Mouse (Mus musculus) midbrain, embryonic 14.5 days (tissue): ENCODE measurements around the gene Nfix. TPM values are rescaled to one million over a fixed set of nuclear protein-coding genes. Genes with fewer than 3 reads are reported as not detected.

Experiments used
- ATAC-seq: fragments of 200-750 bp; cut with Nextera tagmentation; 2 replicates; pipeline ENCODE4 v1.8.0; 2017; ENCODE audit warnings: moderate number of reproducible peaks, moderate library complexity; ENCODE audit not compliant: low FRiP score, low TSS enrichment
- DNase-seq: peaks from one replicate; pipeline ENCODE4 v3.0.0-alpha.2; 2015
- H3K27ac ChIP-seq: fragments of 300-500 bp; sonication (generic); replicated peaks from 2 replicates; pipeline ENCODE4 v1.5.1; 2014; ENCODE audit warnings: mild to moderate bottlenecking, low read depth, low read length, moderate library complexity
- H3K27me3 ChIP-seq: fragments of 300-500 bp; sonication (generic); 2 replicates; pipeline ENCODE4 v1.6.1; 2014; ENCODE audit warnings: low read length, control low read depth, mixed read lengths; ENCODE audit not compliant: control insufficient read depth, insufficient read depth
- H3K36me3 ChIP-seq: fragments of 300-500 bp; sonication (generic); 2 replicates; pipeline ENCODE4 v1.6.1; 2014; ENCODE audit warnings: low read length, control low read depth; ENCODE audit not compliant: control insufficient read depth, insufficient read depth
- H3K4me1 ChIP-seq: fragments of 300-500 bp; sonication (generic); 2 replicates; pipeline ENCODE4 v1.6.1; 2014; ENCODE audit warnings: mild to moderate bottlenecking, antibody characterized with exemption, low read length, control low read depth; ENCODE audit not compliant: control insufficient read depth, insufficient read depth
- H3K4me2 ChIP-seq: fragments of 300-500 bp; sonication (generic); 2 replicates; pipeline ENCODE4 v1.6.1; 2014; ENCODE audit warnings: mild to moderate bottlenecking, low read length, moderate library complexity
- H3K4me3 ChIP-seq: fragments of 300-500 bp; sonication (generic); replicated peaks from 2 replicates; pipeline ENCODE4 v1.5.1; 2014; ENCODE audit warnings: low read depth, low read length
- H3K9ac ChIP-seq: fragments of 300-500 bp; sonication (generic); replicated peaks from 2 replicates; pipeline ENCODE4 v1.6.1; 2014; ENCODE audit warnings: mild to moderate bottlenecking, low read length, moderate library complexity
- H3K9me3 ChIP-seq: fragments of 300-500 bp; sonication (generic); 2 replicates; pipeline ENCODE4 v1.6.1; 2016; ENCODE audit warnings: low read length, control low read depth, mixed read lengths; ENCODE audit not compliant: control insufficient read depth
- WGBS: fragments of 180-500 bp; shearing (Covaris S2); extraction: QIAGEN DNeasy Blood & Tissue Kit; methylation state at CpG from one replicate; pipeline ENCODE4 v1.1.7; 2014; 5-methylcytosine and 5-hydroxymethylcytosine counted together
- polyA plus RNA-seq: library from polyadenylated mRNA; unstranded; fragments of >200 nt; fragmentation: Nextera tagmentation; extraction: Ambion mirVana; gene quantifications from 2 replicates; pipeline ENCODE4 v1.2.1, GENCODE M21; 2014

Nfix gene
- polyA plus RNA-seq, 1 experiment from 2014 or later: 45.9 TPM

DNA sequence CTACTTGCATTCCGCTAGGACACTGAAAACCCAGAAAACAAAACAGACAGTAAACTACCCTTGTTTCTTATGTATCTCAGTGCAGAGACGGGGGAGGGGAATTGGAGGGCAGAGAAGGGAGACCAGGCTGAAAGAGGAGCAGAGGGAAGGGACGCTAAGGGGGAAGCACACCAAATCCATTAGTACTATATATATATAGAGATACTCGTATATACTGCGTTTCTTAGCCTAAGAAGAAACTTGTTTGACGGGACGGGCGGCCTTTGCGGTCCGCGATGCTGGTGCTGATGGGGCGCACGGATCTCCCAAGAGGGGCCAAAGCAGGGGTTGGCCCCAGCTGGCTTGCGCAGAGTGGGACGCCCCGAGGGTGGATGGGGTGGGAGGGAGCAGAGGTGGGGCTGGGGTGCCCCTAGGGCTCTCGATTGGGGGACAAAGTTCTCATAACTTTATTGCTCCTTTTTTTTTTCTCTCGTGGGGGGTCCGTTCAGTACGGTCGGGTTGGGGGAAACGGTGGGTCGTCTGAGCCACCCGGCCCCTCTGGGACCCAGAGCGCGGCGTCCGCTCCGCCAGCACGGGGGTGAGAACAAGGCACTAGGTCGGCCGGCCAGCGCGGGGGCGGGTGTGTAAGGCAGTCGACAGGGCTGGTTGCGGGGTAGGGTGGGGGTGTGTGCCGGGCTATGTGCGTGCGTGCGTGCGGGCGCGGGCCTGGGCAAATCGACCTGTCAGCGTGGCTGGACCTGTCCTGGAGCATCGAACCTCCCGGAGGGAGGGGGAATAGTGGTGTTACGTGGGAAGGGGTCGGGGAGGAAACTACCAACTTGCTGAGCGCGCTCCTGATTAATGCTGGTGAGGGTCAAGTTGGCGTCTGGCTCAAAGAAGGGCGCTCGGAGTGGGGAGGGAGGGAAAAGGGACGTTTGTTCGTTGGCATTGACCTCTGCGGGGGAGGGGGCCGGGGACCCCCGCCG is 95.0 kb downstream of the Nfix start:
- peaks cover 31% of the 10 kb centered on the region for H3K4me1 ChIP-seq
- DNase-seq: no peak

DNA sequence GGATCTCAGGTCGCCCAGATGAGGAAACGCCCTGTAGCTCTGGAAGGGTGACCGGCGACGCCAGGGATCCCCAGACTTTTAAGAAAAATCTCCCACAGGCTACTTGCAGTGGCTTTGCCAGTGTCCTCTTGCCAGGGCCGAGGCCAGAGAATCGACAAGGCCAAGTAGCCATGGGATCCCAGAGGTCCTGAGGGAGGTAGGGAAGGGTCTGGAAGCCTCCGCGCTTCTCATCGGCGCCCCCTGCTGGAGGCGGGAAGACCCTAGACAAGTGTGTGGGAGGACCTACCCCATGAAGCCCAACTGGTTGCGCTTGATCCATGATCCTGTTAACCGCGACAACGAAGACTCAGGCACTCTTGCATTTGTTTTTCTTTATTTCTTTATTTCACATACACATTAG is 95.8 kb downstream of the Nfix start:
- peak overlapping the region; percentile 10; the same call in 1 of the 2 replicates for H3K4me3 ChIP-seq
- H3K27ac ChIP-seq: peak overlapping the region; percentile 58; the same call in 1 of the 2 replicates
- DNase-seq (peak; percentile 85), ATAC-seq (no peak)
- no peaks in the 10 kb centered on the region for H3K9me3 ChIP-seq
- H3K36me3 ChIP-seq: peaks cover 7% of the 10 kb centered on the region
- H3K27me3 ChIP-seq: peaks cover 67% of the 10 kb centered on the region
- H3K4me1 ChIP-seq: peaks cover 24% of the 10 kb centered on the region
- WGBS: 2% methylated on average over 16 of the region's 16 CpGs
- no peak overlapping the region for H3K9ac ChIP-seq
- peak overlapping the region; percentile 47; the same call in 1 of the 2 replicates for H3K4me2 ChIP-seq

More for the DNA sequence above, 95.0 kb downstream of the Nfix start:
- Histone ChIP-seq H3K4me2 (peak overlapping the region; percentile 47), H3K27me3 (peaks cover 67% of the 10 kb centered on the region), H3K4me3 (peak overlapping the region; percentile 12), H3K36me3 (peaks cover under 1% of the 10 kb centered on the region; the same call in 1 of the 2 replicates), H3K9ac (peak overlapping the region; percentile 9; the same call in 1 of the 2 replicates), H3K27ac (peak overlapping the region; percentile 58), H3K9me3 (no peaks in the 10 kb centered on the region)
- WGBS: 2% methylated on average over 61 of the region's 61 CpGs
- ATAC-seq: no peak; the same call in 1 of the 2 replicates

DNA sequence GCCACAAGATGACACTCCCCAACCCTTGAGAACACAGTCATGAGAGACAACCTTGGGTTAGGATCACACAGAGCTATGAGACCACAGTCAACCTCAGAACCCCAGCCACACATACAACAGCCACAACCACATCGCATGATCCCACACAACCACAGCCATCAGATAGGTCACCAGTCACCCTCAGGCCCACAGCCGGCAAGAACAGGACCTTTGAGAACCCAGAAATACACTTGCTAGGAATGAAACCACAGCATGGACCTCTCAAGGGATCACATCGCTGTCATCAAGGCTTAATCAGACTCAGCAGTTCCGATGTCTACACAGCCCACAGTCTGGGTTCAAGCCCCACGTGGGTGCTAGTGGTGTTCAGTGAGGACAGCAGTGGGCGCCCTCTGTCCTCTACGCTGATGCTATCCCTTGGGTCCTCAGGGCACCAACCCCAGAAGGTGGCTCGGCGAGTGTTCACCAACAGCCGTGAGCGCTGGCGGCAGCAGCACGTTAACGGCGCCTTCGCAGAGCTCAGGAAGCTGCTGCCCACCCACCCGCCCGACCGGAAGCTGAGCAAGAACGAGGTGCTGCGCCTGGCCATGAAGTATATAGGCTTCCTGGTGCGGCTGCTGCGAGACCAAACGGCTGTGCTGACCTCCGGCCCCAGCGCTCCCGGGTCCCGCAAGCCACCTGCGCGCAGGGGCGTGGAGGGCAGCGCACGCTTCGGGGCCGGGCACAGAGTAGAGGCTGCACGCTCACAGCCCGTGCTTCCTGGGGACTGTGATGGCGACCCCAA is 96.5 kb downstream of the Nfix start:
- peaks cover 19% of the 10 kb centered on the region for H3K4me1 ChIP-seq
- DNase-seq: no peak
- ATAC-seq: no peak
- peaks cover 13% of the 10 kb centered on the region for H3K36me3 ChIP-seq
- no peaks in the 10 kb centered on the region for H3K9me3 ChIP-seq
- peaks cover 65% of the 10 kb centered on the region for H3K27me3 ChIP-seq
- H3K27ac ChIP-seq: no peak overlapping the region
- H3K4me3 ChIP-seq: peak overlapping the region; percentile 10; the same call in 1 of the 2 replicates
- H3K4me2 ChIP-seq: peak overlapping the region; percentile 30; the same call in 1 of the 2 replicates
- WGBS: 11% methylated on average over 38 of the region's 38 CpGs
- no peak overlapping the region for H3K9ac ChIP-seq

DNA sequence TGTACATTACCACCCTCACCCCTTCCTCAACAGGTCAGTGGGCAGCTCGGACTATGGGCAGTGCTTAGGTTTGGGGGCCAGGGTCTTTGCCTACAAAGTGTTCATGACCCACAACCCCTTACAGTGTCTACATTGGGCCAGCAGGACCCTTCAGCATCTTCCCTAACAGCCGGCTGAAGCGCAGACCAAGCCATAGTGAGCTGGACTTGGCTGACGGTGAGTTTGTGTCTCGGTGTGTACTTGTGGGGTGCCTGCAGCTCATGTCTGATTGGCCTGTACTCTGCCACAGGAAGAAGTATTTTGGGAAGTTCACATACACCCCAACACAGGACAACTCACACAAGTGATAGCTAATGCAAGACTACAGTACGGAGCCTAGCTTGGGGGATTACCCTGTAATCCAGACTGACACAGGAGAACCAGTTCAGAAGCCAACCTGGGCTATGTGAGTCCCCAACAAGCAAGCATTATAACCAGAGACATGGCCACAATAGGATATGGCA is 97.1 kb downstream of the Nfix start:
- Histone ChIP-seq H3K27ac (no peak overlapping the region), H3K27me3 (peaks cover 63% of the 10 kb centered on the region), H3K9me3 (no peaks in the 10 kb centered on the region), H3K4me3 (no peak overlapping the region), H3K9ac (no peak overlapping the region), H3K4me2 (peak overlapping the region; percentile 7; the same call in 1 of the 2 replicates), H3K36me3 (peaks cover 20% of the 10 kb centered on the region), H3K4me1 (peaks cover 15% of the 10 kb centered on the region)
- DNase-seq (no peak), ATAC-seq (no peak)
- WGBS: 82% methylated on average over 6 of the region's 6 CpGs

DNA sequence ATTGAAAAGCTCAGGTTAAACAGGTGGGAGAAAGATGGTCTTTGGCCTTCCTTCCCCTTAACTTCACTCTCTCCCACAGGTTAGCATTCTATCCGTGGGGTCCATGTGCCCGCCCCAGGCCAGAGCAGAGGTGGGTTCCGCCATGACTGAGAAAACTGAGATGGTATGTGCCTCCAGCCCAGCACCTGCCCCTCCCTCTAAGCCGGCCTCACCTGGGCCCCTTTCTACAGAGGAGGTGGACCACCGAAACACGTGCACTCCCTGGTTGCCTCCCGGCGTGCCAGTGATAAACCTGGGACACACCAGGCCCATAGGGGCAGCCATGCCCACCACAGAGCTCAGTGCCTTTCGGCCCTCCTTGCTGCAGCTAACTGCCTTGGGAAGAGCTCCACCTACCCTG is 97.6 kb downstream of the Nfix start:
- no peak overlapping the region for H3K9ac ChIP-seq
- H3K4me2 ChIP-seq: peak overlapping the region; percentile 7; the same call in 1 of the 2 replicates
- H3K9me3 ChIP-seq: no peaks in the 10 kb centered on the region
- H3K4me1 ChIP-seq: peaks cover 10% of the 10 kb centered on the region
- WGBS: 70% methylated on average over 9 of the region's 9 CpGs
- no peak for ATAC-seq
- H3K27ac ChIP-seq: no peak overlapping the region
- peaks cover 24% of the 10 kb centered on the region for H3K36me3 ChIP-seq
- peaks cover 58% of the 10 kb centered on the region for H3K27me3 ChIP-seq
- DNase-seq: no peak
- no peak overlapping the region for H3K4me3 ChIP-seq

DNA sequence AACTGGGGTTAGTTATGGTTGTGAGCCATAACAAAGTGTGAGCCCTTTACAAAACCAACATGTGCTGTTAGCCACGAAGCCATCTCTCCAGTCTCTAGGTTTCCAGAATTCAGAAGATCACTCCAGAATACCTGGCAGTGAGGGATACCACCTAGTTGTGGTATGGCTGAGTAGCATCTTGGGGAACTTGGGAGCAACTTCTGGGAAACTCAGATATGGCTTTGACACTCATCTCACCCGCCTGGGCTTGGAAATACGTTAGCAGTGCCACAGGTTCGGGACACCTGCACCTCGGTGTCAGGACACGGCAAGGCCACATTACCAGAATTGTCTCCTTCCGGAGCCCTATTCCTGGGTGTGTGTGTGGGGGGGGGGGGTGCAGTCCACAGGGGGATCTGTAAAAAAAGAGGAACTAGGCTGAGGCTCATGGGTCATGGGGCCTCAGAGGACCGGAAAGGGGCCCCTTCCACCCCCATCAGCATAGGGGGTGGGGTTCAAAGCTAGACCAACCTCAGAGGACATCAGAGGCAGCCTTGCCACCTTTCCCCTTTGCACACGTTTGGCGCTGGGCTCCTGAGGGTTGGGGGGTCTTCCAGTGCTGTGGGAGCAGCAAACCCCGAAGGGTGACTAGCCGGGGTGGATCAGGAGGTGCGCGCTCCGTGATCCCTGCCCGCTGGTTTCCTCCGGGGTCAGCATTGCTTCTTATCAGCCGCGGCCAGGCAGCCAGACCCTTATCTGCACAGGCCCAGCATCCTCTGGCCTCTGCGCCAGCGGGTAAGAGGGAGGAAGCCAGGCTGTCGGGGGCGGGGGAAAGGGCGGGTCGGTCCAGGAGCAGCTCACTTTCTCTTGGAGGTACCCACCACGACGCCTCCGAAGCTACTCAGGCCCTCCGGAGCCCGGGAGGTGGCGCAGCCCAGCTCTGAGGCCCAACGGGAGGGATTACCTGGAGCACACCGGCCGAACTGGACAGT is 98.9 kb downstream of the Nfix start, which contains the start of gene Lyl1:
Gene Lyl1 (plus strand): TSS at position 517 of the 971 bp plus-strand sequence.
- Histone ChIP-seq H3K36me3 (peaks cover 38% of the 10 kb centered on the region), H3K4me2 (peak within 1 kb of the TSS; percentile 29; the same call in 1 of the 2 replicates), H3K4me1 (peaks cover 5% of the 10 kb centered on the region), H3K9me3 (no peaks in the 10 kb centered on the region), H3K27ac (peak within 1 kb of the TSS; percentile 20; the same call in 1 of the 2 replicates), H3K9ac (no peak within 1 kb of the TSS), H3K4me3 (0 out of 2 replicates have a peak within 1 kb of the TSS, but pooled peaks have one; percentile 3), H3K27me3 (peaks cover 47% of the 10 kb centered on the region)
- peak; percentile 60 for DNase-seq
- ATAC-seq: 0 out of 2 replicates have a peak, but pooled peaks have one; percentile 10
- 13% methylated on average over 34 of the region's 34 CpGs for WGBS

DNA sequence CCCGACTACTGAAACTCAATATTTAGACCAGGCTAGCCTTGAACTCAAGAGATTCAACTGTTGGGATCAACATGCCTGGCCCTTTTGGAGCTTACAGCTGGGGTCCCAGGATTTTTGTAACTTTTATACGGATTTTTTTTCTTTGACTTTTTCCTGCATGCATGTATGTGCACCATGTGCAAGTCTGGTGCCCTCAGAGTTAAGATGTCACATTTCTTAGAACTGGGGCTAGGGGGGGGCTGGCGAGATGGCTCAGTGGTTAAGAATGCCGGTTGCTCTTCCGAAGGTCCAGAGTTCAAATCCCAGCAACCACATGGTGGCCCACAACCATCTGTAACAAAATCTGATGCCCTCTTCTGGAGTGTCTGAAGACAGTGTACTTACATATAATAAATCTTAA is 99.6 kb downstream of the Nfix start:
- ATAC-seq (no peak), DNase-seq (no peak)
- H3K9me3 ChIP-seq: no peaks in the 10 kb centered on the region
- H3K4me2 ChIP-seq: no peak overlapping the region
- peaks cover 44% of the 10 kb centered on the region for H3K27me3 ChIP-seq
- H3K27ac ChIP-seq: no peak overlapping the region
- peaks cover 3% of the 10 kb centered on the region for H3K4me1 ChIP-seq
- no peak overlapping the region for H3K4me3 ChIP-seq
- H3K36me3 ChIP-seq: peaks cover 39% of the 10 kb centered on the region
- 79% methylated on average over 5 of the region's 5 CpGs for WGBS
- no peak overlapping the region for H3K9ac ChIP-seq
